Mouse (Mus musculus) neutrophil, adult 5-6 weeks (primary cell): ENCODE results near the gene Dedd2. TPM values are rescaled to one million over a fixed set of nuclear protein-coding genes. Genes with fewer than 3 reads are reported as not detected.

ENCODE experiments used
- ATAC-seq: fragments of 151-379, 151-347 bp; 2 replicates; pipeline ENCODE4 v1.8.0; 2017; ENCODE audit warnings: mild to moderate bottlenecking, moderate TSS enrichment; ENCODE audit not compliant: insufficient number of reproducible peaks, poor library complexity, low FRiP score, severe bottlenecking; ENCODE audit errors: extremely low read depth
- total RNA-seq: library from RNA; stranded (forward); fragments of 200-1000 nt; gene quantifications from 2 replicates; pipeline ENCODE4 v1.2.3, GENCODE M21; 2017

Dedd2 gene
- total RNA-seq, 1 experiment from 2014 or later = 85.2 TPM

- ATAC-seq = no peak
Measured at GRCm38 (mm10) chr7:25222275-25222967, 2.0 kb upstream of the Dedd2 start.

- peak; percentile 55 for ATAC-seq
Measured at GRCm38 (mm10) chr7:25221102-25221883, 878 bp upstream of the Dedd2 start, which contains the start of gene Zfp526. TSS of gene Zfp526 (plus strand) at chr7:25221425.

- ATAC-seq = peak; percentile 78
Measured at GRCm38 (mm10) chr7:25219756-25220456, 509 bp downstream of the Dedd2 start.

- no peak for ATAC-seq
Measured at GRCm38 (mm10) chr7:25219416-25219750, 1.0 kb downstream of the Dedd2 start.

GRCm38 (mm10) chr7:25218705-25219415, 1.6 kb downstream of the Dedd2 start:
- ATAC-seq = no peak

GRCm38 (mm10) chr7:25217653-25218395, 2.6 kb downstream of the Dedd2 start:
- peak; percentile 37 for ATAC-seq

GRCm38 (mm10) chr7:25214172-25214571, 6.2 kb downstream of the Dedd2 start:
- no peak for ATAC-seq

- ATAC-seq = no peak
Measured at GRCm38 (mm10) chr7:25213099-25213498, 7.3 kb downstream of the Dedd2 start.

- ATAC-seq = no peak
Measured at GRCm38 (mm10) chr7:25210482-25210881, 9.9 kb downstream of the Dedd2 start.

GRCm38 (mm10) chr7:25209161-25209622, 11.2 kb downstream of the Dedd2 start:
- ATAC-seq = peak; percentile 36; the same call in 1 of the 2 replicates

- no peak for ATAC-seq
Measured at GRCm38 (mm10) chr7:25206094-25206830, 14.2 kb downstream of the Dedd2 start.

GRCm38 (mm10) chr7:25205355-25206093, 14.9 kb downstream of the Dedd2 start:
- ATAC-seq = peak; percentile 73

GRCm38 (mm10) chr7:25203624-25204023, 16.8 kb downstream of the Dedd2 start:
- ATAC-seq = no peak

GRCm38 (mm10) chr7:25197384-25198018, 22.9 kb downstream of the Dedd2 start:
- no peak for ATAC-seq

- ATAC-seq = no peak
Measured at GRCm38 (mm10) chr7:25196107-25196506, 24.3 kb downstream of the Dedd2 start.

- no peak for ATAC-seq
Measured at GRCm38 (mm10) chr7:25195148-25195547, 25.3 kb downstream of the Dedd2 start.

GRCm38 (mm10) chr7:25192110-25192509, 28.3 kb downstream of the Dedd2 start:
- no peak for ATAC-seq
